Mouse (Mus musculus): ENCODE data around the gene Fblim1. TPM values are rescaled to one million over a fixed set of nuclear protein-coding genes. Genes with fewer than 3 reads are reported as not detected.

Fblim1 gene
- total and polyA plus RNA-seq, 3 experiments: 0.07 to 1.2 (median 0.17) TPM

DNA sequence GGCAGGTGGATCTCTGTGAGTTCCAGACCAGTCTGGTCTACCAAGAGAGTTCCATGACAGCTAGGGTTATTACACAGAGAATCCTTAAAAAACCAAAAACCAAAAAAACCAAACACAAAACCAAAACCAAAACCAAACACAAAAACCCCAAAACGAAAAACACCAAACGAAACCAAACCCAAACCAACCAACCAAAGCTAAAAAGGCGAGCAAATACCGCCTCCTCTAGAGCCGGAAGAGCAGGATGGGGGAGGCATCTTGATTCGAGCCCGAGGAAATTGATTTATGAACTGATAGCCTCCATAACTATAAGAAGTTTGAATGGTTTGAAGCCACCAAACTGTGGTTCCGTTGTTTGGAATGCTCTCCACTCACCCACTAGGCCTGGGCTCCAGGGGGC, 22.0 kb downstream of the Fblim1 start:
- TF ChIP-seq TCF12 (IDR thresholded peaks at IDR 0.05; ENCODE audit: low read depth, low read length) (no peak), KAT2A (IDR thresholded peaks at IDR 0.05; ENCODE audit: insufficient replicate concordance, low read length) (no peak), ZC3H11A (IDR thresholded peaks at IDR 0.05; ENCODE audit: low read depth, low read length) (no peak), SIN3A (IDR thresholded peaks at IDR 0.05; ENCODE audit: low read length) (no peak), UBTF (IDR thresholded peaks at IDR 0.05; ENCODE audit: low read depth, low read length) (no peak), POLR2AphosphoS2 (IDR thresholded peaks at IDR 0.05; ENCODE audit: low read depth, low read length) (no peak), TBP (conservative IDR thresholded peaks at IDR 0.05; ENCODE audit: low read depth, low read length) (no peak), RCOR1 (conservative IDR thresholded peaks at IDR 0.05; ENCODE audit: low read depth, low read length) (no peak), MXI1 (IDR thresholded peaks at IDR 0.05; ENCODE audit: low read depth, low read length) (no peak), IRF4 (IDR thresholded peaks at IDR 0.05; ENCODE audit: low read depth, low read length) (no peak), PAX5 (IDR thresholded peaks at IDR 0.05; ENCODE audit: low read length) (no peak), RAD21 (IDR thresholded peaks at IDR 0.05; ENCODE audit: low read depth, low read length) (no peak), MAX (IDR thresholded peaks at IDR 0.05; ENCODE audit: low read length) (no peak)
- Histone ChIP-seq H3K79me2 (replicated peaks; ENCODE audit: control insufficient read depth, extremely low read depth, insufficient read depth, poor library complexity, severe bottlenecking) (no peaks in the 10 kb centered on the region), H3K27ac (ENCODE audit: insufficient read depth, low read depth) (no peak overlapping the region), H3K4me1 (ENCODE audit: control insufficient read depth in 1 of 2, insufficient read depth in 2 of 2) (peaks cover 0 to 20% of the 10 kb centered on the region in 2 experiments; a peak in 2 of 4 replicates), H3K27me3 (replicated peaks) (no peaks in the 10 kb centered on the region), H3K36me3 (replicated peaks in 1 of 2; ENCODE audit: control insufficient read depth in 1 of 2, insufficient read depth in 1 of 2, low read length in 1 of 2) (no peaks in the 10 kb centered on the region), H3K4me3 (replicated peaks in 1 of 3; ENCODE audit: low read depth in 2 of 3, low read length in 2 of 3, poor library complexity in 1 of 3) (no peak overlapping the region), H3K9me3 (replicated peaks; ENCODE audit: low read length) (peaks cover 3% of the 10 kb centered on the region), H3K4me2 (ENCODE audit: insufficient read depth, low read depth, poor library complexity, severe bottlenecking) (no peak overlapping the region), H3K9ac (ENCODE audit: insufficient read depth, low read depth) (no peak overlapping the region)
- no peak for DNase-seq (ENCODE audit: extremely low read depth)
- in situ Hi-C loops (cut with MboI; ENCODE audit: low pct_ligation_motif_present, low pct_unique_long_range_greater_than_20kb, low sequenced_read_pairs) (loop anchor here (5.0 kb wide), 1 partner anchor 177 kb away; no protein-coding TSS in a partner anchor), dilution Hi-C loops (cut with MboI; ENCODE audit: extremely low pct_ligation_motif_present, extremely low pct_unique_long_range_greater_than_20kb, low sequenced_read_pairs) (no loop called here)

- Histone ChIP-seq H3K4me3 (replicated peaks in 1 of 3; ENCODE audit: low read depth in 2 of 3, low read length in 2 of 3, poor library complexity in 1 of 3) (no peak overlapping the region), H3K4me1 (ENCODE audit: control insufficient read depth in 1 of 2, insufficient read depth in 2 of 2) (peaks cover 0 to 7% of the 10 kb centered on the region in 2 experiments; a peak in 2 of 4 replicates), H3K9me3 (replicated peaks; ENCODE audit: low read length) (peaks cover 6% of the 10 kb centered on the region), H3K79me2 (replicated peaks; ENCODE audit: control insufficient read depth, extremely low read depth, insufficient read depth, poor library complexity, severe bottlenecking) (no peaks in the 10 kb centered on the region), H3K9ac (ENCODE audit: insufficient read depth, low read depth) (no peak overlapping the region), H3K36me3 (replicated peaks in 1 of 2; ENCODE audit: control insufficient read depth in 1 of 2, insufficient read depth in 1 of 2, low read length in 1 of 2) (no peaks in the 10 kb centered on the region), H3K27me3 (replicated peaks) (no peaks in the 10 kb centered on the region), H3K27ac (ENCODE audit: insufficient read depth, low read depth) (no peak overlapping the region), H3K4me2 (ENCODE audit: insufficient read depth, low read depth, poor library complexity, severe bottlenecking) (no peak overlapping the region)
- no peak for TF ChIP-seq ZC3H11A (IDR thresholded peaks at IDR 0.05; ENCODE audit: low read depth, low read length)
- in situ Hi-C loops (cut with MboI; ENCODE audit: low pct_ligation_motif_present, low pct_unique_long_range_greater_than_20kb, low sequenced_read_pairs): loop anchor here (5.0 kb wide), 1 partner anchor 174 kb away; no protein-coding TSS in a partner anchor
- no peak for DNase-seq (ENCODE audit: extremely low read depth)
- dilution Hi-C loops (cut with MboI; ENCODE audit: extremely low pct_ligation_motif_present, extremely low pct_unique_long_range_greater_than_20kb, low sequenced_read_pairs): no loop called here
Measured at GRCm38 (mm10) chr4:141581051-141581450, 24.8 kb downstream of the Fblim1 start.

DNA sequence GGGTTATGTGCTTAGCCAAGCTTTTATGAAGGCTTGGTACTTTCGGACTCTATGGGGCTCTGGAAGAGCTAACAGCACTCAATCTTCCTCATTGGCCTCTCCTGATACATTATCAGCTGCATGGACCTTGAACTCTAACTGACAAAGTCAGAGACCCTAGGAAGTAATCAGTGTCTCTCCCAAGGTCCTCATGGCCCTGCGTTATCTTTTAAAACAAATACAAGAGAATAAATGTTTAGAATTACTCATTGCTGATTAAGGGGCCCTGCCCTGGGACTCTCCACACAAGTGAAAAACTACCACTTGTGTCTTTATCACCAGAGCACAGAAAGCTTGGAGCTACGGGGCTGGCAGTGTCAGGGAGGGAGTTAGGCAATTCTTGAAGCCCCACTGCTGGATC, 27.1 kb downstream of the Fblim1 start:
- H3K27me3 ChIP-seq (replicated peaks): no peaks in the 10 kb centered on the region
- no peak overlapping the region for H3K4me3 ChIP-seq (replicated peaks in 1 of 3; ENCODE audit: low read depth in 2 of 3, low read length in 2 of 3, poor library complexity in 1 of 3)
- H3K36me3 ChIP-seq (replicated peaks in 1 of 2; ENCODE audit: control insufficient read depth in 1 of 2, insufficient read depth in 1 of 2, low read length in 1 of 2): no peaks in the 10 kb centered on the region
- H3K4me2 ChIP-seq (ENCODE audit: insufficient read depth, low read depth, poor library complexity, severe bottlenecking): no peak overlapping the region
- H3K27ac ChIP-seq (ENCODE audit: insufficient read depth, low read depth): no peak overlapping the region
- TF ChIP-seq NELFE (IDR thresholded peaks at IDR 0.05; ENCODE audit: low read depth, low read length) (no peak), MXI1 (IDR thresholded peaks at IDR 0.05; ENCODE audit: low read depth, low read length) (no peak), MAZ (IDR thresholded peaks at IDR 0.05; ENCODE audit: low read depth, low read length) (no peak), PAX5 (IDR thresholded peaks at IDR 0.05; ENCODE audit: low read length) (no peak), USF2 (conservative IDR thresholded peaks at IDR 0.05; ENCODE audit: low read depth, low read length) (no peak), RAD21 (IDR thresholded peaks at IDR 0.05; ENCODE audit: low read depth, low read length) (no peak), BHLHE40 (IDR thresholded peaks at IDR 0.05; ENCODE audit: low read depth, low read length) (no peak), TCF12 (IDR thresholded peaks at IDR 0.05; ENCODE audit: low read depth, low read length) (no peak), ZC3H11A (IDR thresholded peaks at IDR 0.05; ENCODE audit: low read depth, low read length) (no peak), NRF1 (IDR thresholded peaks at IDR 0.05; ENCODE audit: low read depth, low read length) (no peak), MAX (IDR thresholded peaks at IDR 0.05; ENCODE audit: low read length) (no peak)
- H3K9me3 ChIP-seq (replicated peaks; ENCODE audit: low read length): peaks cover 6% of the 10 kb centered on the region
- in situ Hi-C loops (cut with MboI; ENCODE audit: low pct_ligation_motif_present, low pct_unique_long_range_greater_than_20kb, low sequenced_read_pairs) (no loop called here), dilution Hi-C loops (cut with MboI; ENCODE audit: extremely low pct_ligation_motif_present, extremely low pct_unique_long_range_greater_than_20kb, low sequenced_read_pairs) (no loop called here)
- no peak for DNase-seq (ENCODE audit: extremely low read depth)
- H3K79me2 ChIP-seq (replicated peaks; ENCODE audit: control insufficient read depth, extremely low read depth, insufficient read depth, poor library complexity, severe bottlenecking): no peaks in the 10 kb centered on the region
- H3K9ac ChIP-seq (ENCODE audit: insufficient read depth, low read depth): no peak overlapping the region
- H3K4me1 ChIP-seq (ENCODE audit: control insufficient read depth in 1 of 2, insufficient read depth in 2 of 2): peaks cover 3 to 10% of the 10 kb centered on the region in 2 experiments; a peak in 3 of 4 replicates
